Mouse (Mus musculus): ENCODE data around the gene Sdhc.

DNA sequence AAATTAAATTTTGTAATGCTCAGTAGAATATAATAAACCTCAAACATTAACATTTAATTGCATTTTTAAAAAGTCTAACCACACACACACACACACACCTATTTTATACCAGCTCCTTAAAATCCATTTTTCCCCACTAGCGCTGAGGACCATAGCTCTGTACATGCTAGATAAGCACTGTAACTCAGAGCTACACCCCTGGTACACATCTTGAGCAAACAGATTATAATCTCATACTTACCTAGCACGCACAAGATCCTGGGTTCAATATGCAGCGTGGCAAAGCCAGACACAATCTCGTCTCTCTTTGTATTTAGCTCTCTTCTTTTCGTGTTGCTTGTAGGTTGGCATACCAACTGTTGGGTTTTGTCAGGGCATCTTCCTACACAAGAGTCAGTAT lies 26.0 kb downstream of the Sdhc start:
- no peak for TF ChIP-seq CTCF (IDR thresholded peaks at IDR 0.05; ENCODE audit: low read depth)
- TF ChIP-seq EP300 (IDR thresholded peaks at IDR 0.05; ENCODE audit: low read depth): peak; percentile 79
